Mouse (Mus musculus) olfactory bulb, adult 2 months (tissue): ENCODE measurements around the gene Gpr176. TPM values are rescaled to one million over a fixed set of nuclear protein-coding genes. Genes with fewer than 3 reads are reported as not detected.
"Not testable (repeated sequence)": the region's sequence is repeated elsewhere in the genome, so short reads cannot be mapped to it uniquely, and the experiment has no call there.

ENCODE experiments used
- H3K27ac ChIP-seq: fragments of 200-500 bp; 2 replicates; pipeline ENCODE4 v1.5.1; 2012; ENCODE audit warnings: low read depth, low read length; ENCODE audit not compliant: insufficient read depth
- H3K4me1 ChIP-seq: fragments of 200-500 bp; 2 replicates; pipeline ENCODE4 v1.6.1; 2012; ENCODE audit warnings: low read length; ENCODE audit not compliant: control insufficient read depth, insufficient read depth
- H3K4me3 ChIP-seq: fragments of 200-500 bp; 2 replicates; pipeline ENCODE4 v1.5.1; 2012; ENCODE audit warnings: mild to moderate bottlenecking, low read depth, low read length, moderate library complexity; ENCODE audit not compliant: insufficient read depth
- CTCF ChIP-seq: fragments of 200-500 bp; IDR thresholded peaks from 2 replicates; pipeline ENCODE4 v1.5.1; 2012; ENCODE audit warnings: low read depth, mild to moderate bottlenecking, low read length, moderate library complexity; ENCODE audit not compliant: insufficient read depth
- POLR2A ChIP-seq: fragments of 200-500 bp; IDR thresholded peaks from 2 replicates; pipeline ENCODE4 v1.6.1; 2012; ENCODE audit warnings: mild to moderate bottlenecking, low read depth, low read length, moderate library complexity; ENCODE audit not compliant: insufficient read depth
- WGBS: fragments of 180-500 bp; shearing (Covaris S2); methylation state at CpG from one replicate; pipeline ENCODE4 v1.1.7; 2018; 5-methylcytosine and 5-hydroxymethylcytosine counted together
- polyA plus RNA-seq: library from polyadenylated mRNA; stranded (reverse); fragments of >200 nt; gene quantifications from 2 replicates; pipeline ENCODE4 v1.2.4, GENCODE M21; 2012; ENCODE audit warnings: low replicate concordance; ENCODE audit not compliant: missing spikeins, insufficient read depth, insufficient read length

The Gpr176 gene
- polyA plus RNA-seq, 1 experiment: not detected

DNA sequence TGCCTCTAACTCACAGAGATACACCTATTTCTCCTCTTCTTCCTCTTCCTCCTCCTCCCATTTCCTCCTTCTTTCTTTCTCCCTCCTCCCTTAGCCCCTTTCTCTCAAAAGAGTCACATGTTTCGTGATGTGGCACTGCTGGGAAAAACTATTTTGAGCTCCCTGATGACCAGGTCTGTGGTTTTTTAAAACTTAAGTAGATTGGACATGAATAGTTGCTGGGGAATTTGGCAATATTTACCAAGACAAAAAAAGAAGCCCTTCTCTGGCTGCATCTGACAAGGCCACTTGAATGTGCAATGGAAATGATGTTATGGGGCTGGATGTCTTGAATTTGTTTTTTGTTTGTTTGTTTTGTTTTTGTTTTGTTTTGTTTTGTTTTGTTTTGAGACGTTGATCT is 75.3 kb downstream of the Gpr176 start:
- peaks cover 9% of the 10 kb centered on the region for H3K4me1 ChIP-seq
- H3K27ac ChIP-seq: no peak overlapping the region; the same call in 1 of the 2 replicates
- H3K4me3 ChIP-seq: no peak overlapping the region
- TF ChIP-seq POLR2A (no peak), CTCF (no peak)
- WGBS: 84% methylated on average over 2 of the region's 2 CpGs

DNA sequence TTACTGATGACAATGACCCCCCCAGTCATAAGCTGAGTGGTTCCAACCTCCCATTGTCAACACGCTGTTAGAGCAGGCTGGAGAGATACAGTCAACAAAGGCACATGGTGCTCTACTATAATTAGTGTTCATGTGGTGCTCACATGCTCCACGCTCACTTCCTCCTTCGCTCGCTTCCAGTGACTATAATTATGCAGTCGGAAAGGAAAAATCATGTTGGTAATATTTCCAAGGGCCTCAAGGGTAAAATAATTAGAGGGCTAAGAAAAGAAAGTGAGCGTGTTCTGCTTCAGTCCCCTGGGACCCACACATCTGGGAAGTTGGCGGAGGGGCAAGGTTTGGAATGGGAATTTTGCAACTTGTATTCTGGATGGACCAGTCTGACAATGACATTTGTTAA is 77.7 kb downstream of the Gpr176 start:
- peaks cover 9% of the 10 kb centered on the region for H3K4me1 ChIP-seq
- no peak for TF ChIP-seq CTCF
- TF ChIP-seq POLR2A: no peak
- H3K4me3 ChIP-seq: no peak overlapping the region
- H3K27ac ChIP-seq: no peak overlapping the region
- 38% methylated on average over 7 of the region's 7 CpGs for WGBS

DNA sequence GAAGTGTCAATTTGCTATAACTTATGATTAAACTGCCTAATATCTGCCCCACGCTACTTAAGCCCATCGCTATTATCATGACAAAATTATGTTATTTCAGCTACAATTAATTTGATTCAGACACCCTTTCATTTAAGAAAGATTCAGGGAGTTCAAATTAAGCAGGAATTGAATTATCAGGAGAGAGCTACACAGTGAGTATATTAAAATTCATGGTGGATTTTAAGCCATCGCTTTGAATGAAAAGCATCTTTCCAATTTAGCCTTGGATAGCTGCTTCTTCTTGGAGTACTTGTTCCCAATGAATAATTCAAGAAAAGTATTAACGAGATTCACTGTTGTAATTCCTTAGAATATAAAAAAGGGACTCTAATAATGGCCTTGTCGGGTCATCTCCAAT is 79.6 kb downstream of the Gpr176 start:
- H3K4me1 ChIP-seq: peaks cover 9% of the 10 kb centered on the region
- WGBS: 58% methylated on average over 5 of the region's 5 CpGs
- no peak overlapping the region for H3K4me3 ChIP-seq
- TF ChIP-seq CTCF (no peak), POLR2A (no peak)
- H3K27ac ChIP-seq: no peak overlapping the region

DNA sequence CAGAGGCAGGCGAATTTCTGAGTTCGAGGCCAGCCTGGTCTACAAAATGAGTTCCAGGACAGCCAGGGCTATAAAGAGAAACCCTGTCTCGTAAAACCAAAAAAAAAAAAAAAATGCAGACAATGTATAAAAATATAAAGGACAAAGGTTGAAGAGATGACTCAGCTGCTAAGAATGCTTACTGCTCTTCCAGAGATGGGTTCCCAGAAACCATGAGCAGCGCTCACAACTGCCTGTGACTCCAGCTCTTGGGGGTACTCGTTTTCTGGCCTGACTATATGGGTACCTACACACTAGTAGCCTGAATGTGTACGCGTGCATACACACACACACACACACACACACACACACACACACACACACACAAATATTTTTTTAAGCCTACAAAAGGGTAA is 84.2 kb downstream of the Gpr176 start:
- 81% methylated on average over 7 of the region's 7 CpGs for WGBS
- H3K27ac ChIP-seq, H3K4me1 ChIP-seq, H3K4me3 ChIP-seq: not testable (repeated sequence)

DNA sequence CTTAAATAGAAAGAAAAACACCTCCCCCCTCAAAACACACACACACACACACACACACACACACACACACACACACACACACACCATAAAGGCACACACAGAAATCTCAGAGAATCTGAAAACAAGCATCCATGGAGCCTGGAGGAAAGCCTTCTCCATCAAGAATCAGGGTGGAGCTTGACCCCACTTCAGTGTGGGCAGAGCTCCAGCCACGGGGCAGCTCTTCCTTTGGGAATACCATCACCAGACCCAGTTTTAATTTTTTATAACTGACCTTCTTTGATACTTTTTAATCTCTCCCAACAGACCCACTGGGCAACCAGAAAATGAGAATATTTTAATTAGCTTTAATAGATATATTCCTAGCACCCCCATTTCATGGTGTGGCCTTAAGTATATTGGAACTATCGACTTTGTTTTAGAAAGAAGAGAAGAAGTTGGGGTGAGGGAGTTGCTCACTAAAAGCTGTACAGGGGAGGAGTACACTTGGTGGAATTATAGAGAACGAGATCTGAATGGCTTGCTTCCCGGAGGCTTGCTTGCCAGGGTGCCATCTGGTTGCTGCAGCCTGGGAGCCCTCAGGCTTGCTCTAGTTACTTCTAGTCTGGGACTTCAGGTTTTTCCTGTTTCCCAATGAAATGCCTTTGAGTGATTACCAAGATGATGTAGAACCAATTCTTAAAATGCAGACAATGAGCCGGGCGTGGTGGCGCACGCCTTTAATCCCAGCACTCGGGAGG is 84.7 kb downstream of the Gpr176 start:
- TF ChIP-seq CTCF (no peak), POLR2A (no peak)
- H3K4me3 ChIP-seq: no peak overlapping the region
- peaks cover 2% of the 10 kb centered on the region; the same call in 1 of the 2 replicates for H3K4me1 ChIP-seq
- 81% methylated on average over 9 of the region's 9 CpGs for WGBS
- no peak overlapping the region for H3K27ac ChIP-seq

DNA sequence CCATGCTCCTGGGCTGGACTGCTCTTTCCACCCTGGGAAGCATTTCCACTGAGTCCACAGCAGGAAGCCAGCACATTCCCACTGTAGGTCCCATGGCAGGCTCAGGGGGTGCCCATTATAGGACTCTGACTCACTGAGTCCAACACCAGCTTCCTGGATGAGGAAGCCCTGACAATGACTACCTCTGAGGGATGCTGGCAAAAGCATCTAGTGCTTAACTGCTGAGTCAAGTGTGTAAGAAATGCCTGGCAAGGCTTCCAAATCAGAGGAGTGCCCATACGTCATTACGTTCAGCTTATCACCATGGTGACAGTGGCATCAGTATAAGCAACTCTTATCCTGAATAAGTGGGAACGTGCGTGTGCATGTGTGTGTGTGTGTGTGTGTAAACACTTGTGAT is 85.5 kb downstream of the Gpr176 start:
- Histone ChIP-seq H3K27ac (no peak overlapping the region), H3K4me3 (no peak overlapping the region), H3K4me1 (peaks cover 2% of the 10 kb centered on the region; the same call in 1 of the 2 replicates)
- TF ChIP-seq POLR2A: no peak
- no peak for TF ChIP-seq CTCF
- WGBS: 37% methylated on average over 4 of the region's 4 CpGs

DNA sequence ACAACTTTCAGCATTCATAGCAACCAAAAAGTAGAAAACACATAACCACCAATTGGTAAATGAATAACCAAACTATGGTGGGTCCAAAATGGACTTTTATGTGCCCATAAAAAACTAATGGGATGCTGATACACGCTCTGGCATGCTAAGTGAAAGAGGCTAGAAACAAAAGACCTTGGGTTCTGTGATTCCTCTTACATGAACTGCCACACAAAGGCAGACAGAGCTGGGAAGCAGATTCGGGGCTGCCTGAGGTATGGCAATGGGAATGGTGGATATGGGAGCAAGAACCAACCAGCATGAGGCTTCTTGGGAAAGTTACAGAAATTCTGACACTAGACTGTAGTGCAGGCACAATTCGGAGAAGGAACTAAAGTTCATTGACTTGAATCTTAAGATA is 90.8 kb downstream of the Gpr176 start:
- Histone ChIP-seq H3K27ac (no peak overlapping the region), H3K4me1 (peaks cover under 1% of the 10 kb centered on the region; the same call in 1 of the 2 replicates), H3K4me3 (no peak overlapping the region)
- TF ChIP-seq POLR2A (no peak), CTCF (no peak)
- 80% methylated on average over 3 of the region's 3 CpGs for WGBS

DNA sequence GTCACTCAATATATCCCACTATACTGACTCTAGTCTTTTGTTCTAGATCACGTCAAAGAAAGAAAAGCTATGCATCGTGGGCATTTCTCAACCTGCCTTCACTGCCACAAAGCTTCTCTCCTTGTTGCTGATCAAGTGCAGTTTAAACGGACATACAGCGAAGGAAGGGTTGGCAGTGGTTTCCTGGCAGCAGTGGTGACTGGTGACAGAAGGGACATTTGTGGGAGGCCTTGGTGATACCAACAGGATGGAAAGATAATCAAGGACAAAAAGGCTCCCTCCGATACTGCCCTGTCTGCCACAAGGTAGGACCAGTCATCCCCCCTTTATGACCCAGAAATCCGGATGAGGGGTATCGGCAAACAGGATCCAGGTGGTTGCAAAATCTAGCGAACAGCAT is 95.0 kb downstream of the Gpr176 start:
- Histone ChIP-seq H3K4me3 (no peak overlapping the region), H3K27ac (no peak overlapping the region), H3K4me1 (no peaks in the 10 kb centered on the region)
- no peak for TF ChIP-seq CTCF
- no peak for TF ChIP-seq POLR2A
- WGBS: 95% methylated on average over 8 of the region's 8 CpGs

DNA sequence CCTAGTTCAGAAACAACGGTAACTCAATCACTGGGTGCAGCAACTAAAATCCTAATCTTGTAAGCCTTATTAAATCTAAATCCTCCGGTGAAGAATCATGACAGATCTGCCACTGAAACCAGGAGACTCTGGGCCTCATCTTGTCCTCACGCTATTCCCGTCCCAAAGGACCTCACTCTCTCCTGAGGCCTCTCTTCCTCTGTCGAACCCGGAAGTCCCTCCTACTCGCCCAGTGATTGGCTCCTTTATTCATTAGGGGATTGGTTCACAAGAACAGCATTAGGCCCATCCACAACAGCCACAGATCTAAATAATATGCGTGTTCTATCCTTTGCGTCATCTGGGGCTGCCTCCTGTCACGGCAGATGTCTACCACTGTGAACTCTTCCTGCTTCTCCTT is 101.6 kb downstream of the Gpr176 start:
- 90% methylated on average over 10 of the region's 10 CpGs for WGBS
- H3K27ac ChIP-seq: no peak overlapping the region
- no peaks in the 10 kb centered on the region; the same call in 1 of the 2 replicates for H3K4me1 ChIP-seq
- TF ChIP-seq POLR2A: no peak
- TF ChIP-seq CTCF: no peak
- no peak overlapping the region for H3K4me3 ChIP-seq
